Mouse (Mus musculus) thymus, adult 18-20 months (tissue): ENCODE data around the gene Msrb1.
A peak's percentile ranks its signal among the peaks of the same experiment; 100 is the strongest.
"Not testable (repeated sequence)": the region's sequence is repeated elsewhere in the genome, so short reads cannot be mapped to it uniquely, and the experiment has no call there.

Experiments used
- DNase-seq, 2 experiments: peaks; one replicate each; pipeline ENCODE4 v3.0.0; 2022; ENCODE audit warnings: mixed read lengths in 2 of 2

The Msrb1 gene

GRCm38 (mm10) chr17:24736330-24737051 is at the start of gene Msrb1:
Msrb1 (plus strand) TSS chr17:24736642.
- peak; percentile 93 to 97 for DNase-seq

DNA sequence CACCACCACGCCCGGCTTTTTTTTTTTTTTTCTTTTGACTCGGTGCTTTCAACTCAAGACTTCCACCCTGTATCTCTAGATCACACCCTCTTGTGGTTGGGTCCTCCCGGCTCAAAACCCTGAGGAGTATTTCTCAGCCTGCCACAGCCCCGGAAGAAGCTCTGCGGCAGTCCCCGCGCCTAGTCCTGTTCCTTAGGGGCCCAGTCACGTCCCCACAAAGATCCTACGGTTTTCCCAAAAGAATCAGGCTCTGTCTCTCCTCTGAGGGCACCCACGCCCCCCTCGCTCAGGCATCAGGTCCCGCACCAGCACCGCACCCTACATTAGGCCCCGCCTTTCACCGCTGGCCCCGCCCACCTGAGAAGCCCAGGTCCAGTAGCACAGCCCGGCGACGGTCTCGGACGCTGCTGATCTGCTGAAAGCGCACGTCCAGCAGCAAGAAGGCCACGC is 49.3 kb upstream of the Msrb1 start:
- peak; percentile 41 to 64 for DNase-seq

DNA sequence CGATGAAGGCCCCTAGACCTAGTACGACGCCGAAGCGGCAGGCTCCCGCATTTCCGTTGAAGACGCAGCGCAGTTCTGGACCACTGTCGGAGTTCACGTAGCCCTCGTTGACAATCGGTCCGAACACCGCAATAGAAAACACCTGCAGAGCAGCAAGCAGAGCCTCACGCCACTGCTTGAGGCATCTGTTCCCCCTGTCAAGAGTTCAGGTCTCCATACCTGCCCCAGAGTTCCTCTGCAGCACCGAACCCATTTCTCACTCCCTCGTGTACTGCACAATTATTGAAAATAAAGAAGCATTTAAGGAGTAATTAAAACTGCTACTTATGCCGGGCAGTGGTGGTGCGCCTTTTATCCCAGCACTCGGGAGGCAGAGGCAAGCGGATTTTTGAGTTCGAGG is 48.8 kb upstream of the Msrb1 start:
- no peak for DNase-seq

DNA sequence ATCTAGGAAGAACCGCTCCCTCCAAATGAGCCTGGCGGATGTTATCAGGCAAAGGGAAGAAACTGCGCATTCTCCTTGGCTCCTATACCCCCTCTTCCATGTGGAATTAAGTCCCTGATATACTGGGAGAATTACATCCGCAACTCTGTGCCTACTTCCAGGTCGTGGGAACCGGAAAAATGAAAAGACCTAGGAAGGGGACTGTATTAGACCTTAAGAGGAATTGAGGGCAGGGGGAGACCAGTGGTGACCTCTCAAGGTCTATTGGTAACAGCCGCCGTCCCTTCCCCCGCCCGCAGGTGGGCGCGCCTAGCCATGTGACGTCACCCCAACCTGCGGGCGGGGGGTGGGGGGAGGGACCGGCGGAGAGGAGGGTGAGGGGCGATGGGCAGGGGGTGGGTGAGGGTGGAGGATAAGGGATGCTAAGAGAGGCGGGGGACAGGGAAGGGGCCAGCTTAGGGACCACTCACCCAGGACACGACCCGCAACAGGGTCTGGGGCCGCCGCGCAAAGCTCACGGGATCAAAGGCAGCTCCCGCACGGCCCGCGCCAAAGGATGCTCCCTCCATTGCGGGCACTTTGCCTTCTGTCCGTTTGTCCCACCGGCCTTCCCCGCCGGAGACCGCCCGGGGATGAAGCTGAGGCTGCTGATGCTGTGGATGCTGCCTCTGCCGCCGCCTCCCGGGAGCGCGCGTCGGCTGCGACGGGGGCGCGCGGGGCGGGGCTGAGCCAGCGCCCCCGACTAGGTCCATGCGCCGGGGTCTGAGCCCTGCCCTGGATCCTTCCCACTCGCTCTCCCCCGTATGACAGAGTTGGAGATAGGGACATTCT is 47.0 kb upstream of the Msrb1 start, which contains the start of gene Syngr3:
Syngr3 (minus strand) TSS at position 705 of the 831 bp plus-strand sequence.
- peak in 1 of 2 experiments; percentile 4 for DNase-seq

GRCm38 (mm10) chr17:24692385-24692784 is 44.1 kb upstream of the Msrb1 start:
- DNase-seq: no peak

DNA sequence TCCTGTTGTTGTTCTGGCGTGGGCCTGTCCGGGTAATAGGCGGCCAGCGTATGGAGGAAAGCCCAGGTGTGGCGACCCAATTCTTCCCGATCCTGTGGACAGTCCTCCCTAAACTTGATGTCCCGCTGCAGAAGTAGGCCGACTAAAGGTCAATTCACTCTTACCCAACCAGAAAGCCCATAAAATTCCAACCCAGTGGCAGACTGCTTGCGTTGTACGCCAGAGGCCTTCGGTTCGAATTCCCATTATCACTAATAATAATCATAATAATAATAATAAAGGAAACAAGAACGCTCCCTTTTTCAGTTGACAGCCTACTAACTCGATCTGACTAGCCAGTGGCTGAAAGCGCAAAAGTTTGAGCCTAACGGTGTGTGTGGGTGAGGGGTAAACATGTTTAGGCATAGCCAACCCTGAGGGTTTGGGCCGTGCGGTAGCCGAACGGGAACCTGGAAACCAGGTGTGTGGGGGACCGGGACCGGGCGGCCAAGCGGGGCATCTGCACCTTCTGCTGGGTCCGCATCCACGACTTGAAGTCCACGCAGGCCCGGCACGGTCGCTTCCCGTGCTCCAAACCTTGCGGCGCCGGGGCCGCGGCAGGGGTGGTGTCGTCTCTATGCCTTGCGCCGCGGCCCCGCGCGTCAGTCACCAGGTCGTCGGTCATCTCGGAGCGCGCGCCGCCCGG is 41.0 kb upstream of the Msrb1 start:
- no peak for DNase-seq

GRCm38 (mm10) chr17:24696011-24696697 is 40.3 kb upstream of the Msrb1 start, which contains the start of the genes Gfer and Noxo1:
Gfer (minus strand) TSS chr17:24696156.
Noxo1 (plus strand) TSS chr17:24696234.
- peak; percentile 75 to 77 for DNase-seq

GRCm38 (mm10) chr17:24697985-24698384 is 38.5 kb upstream of the Msrb1 start:
- peak in 1 of 2 experiments; percentile 23 for DNase-seq

GRCm38 (mm10) chr17:24698715-24699114 is 37.7 kb upstream of the Msrb1 start:
- peak in 1 of 2 experiments; percentile 2 for DNase-seq

GRCm38 (mm10) chr17:24699473-24699872 is 37.0 kb upstream of the Msrb1 start:
- DNase-seq: peak in 1 of 2 experiments; percentile 3

DNA sequence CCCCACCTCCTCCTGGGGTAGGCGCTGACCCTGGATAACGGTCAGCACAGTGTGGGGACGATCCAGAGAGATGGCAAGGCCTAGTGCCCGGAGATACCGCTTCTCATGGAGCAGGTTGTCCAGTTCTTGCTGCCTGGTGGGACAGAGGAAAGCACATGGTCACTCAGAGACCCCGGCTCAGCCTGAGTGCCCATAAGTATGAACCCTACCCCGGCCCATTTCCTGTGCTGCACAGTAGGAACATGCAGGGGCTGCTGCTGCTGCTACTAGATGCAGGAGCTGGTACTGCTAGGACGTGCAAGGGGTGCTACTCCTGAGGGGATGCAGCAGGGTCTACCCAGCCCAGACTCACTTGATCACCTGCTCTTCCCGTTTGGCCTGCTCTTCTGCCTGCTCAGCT is 35.2 kb upstream of the Msrb1 start:
- DNase-seq: no peak

- DNase-seq: no peak
These were observed 30.6 kb upstream of the Msrb1 start for GRCm38 (mm10) chr17:24705821-24706220.

DNA sequence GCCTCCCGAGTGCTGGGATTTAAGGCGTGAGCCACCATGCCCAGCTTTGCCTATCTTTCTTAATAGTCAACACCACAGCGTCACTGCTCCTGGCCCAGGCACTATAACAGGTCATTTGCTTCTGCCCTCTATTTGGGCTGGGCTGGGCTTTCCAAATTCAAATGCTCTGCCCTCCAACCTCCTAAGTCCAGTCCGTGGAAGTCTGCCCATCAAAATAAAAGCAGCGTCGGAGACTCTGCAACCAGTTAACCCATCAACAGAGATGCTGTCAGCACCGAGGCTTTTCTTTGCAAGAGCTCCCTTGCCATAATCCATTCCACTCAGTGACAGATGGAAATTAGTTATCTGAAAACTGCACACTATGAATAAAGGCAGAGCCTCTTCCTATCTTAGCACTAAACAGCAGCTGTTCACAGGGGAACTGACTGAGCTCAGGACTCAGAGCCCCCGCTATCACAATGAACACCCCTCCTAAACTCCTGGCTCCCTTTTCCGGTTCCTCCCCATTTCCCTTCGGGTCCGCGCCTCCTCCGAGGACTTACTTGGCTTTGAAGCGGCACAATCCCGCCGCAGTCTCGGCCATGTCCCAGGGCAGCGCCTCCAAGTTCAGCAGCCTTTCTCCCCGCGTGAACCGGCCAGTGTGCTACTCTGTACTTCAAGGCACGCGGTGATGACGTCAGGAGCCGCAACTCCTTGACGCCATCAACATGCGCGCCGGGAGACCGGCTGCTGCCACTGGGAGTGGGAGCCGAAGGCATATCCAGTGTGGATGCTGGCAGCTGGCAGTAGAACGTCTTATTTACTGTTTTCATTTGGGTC is 29.3 kb upstream of the Msrb1 start, which contains the start of gene Tbl3:
Tbl3 (minus strand) TSS at position 679 of the 819 bp plus-strand sequence.
- DNase-seq: peak; percentile 77 to 84

DNA sequence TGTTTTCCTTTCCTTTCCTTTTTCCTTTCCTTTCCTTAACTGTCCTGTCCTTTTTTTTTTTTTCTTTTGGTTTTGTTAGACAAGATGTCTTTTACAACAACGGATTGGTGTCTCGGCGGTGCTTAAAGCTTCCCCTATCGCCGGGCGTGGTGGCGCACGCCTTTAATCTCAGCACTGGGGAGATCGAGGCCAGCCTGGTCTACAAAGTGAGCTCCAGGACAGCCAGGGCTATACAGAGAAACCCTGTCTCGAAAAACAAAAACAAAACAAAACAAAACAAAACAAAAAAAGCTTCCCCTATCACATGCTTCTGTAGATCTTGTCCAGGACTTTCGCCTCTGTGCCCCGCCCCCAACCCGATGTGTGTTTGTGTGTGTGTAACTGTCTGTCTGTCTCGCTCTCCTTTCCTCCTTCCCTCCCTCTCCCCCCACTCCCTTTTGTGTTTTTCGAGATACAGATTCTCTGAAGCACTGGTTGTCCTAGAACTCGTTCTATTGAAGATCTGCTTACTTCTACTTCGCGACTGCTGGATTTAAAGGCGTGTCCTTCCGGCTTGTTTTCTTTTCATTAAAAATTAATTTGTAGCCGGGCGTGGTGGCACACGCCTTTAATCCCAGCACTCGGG is 28.5 kb upstream of the Msrb1 start:
- DNase-seq: no peak

GRCm38 (mm10) chr17:24708646-24709045 is 27.8 kb upstream of the Msrb1 start:
- no peak for DNase-seq

DNA sequence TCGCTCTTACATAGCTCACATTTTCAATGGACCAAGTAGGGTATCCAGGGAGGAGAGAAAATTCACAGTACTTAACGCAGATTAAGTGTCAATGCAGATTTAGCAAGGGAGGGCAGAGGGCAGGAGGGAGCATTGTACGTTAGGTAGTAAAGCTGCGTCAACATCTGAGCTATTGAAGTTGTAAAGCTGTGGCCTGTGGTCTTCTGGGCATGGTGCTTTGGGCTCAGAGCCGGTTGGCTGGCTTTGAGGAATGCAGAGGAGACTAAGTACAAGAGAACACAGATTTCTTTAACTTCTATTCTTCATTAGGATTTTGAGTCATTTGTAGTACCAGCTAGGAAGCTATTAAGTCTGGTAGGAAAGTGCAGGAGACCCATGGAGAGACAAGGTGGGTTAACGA is 20.9 kb upstream of the Msrb1 start:
- no peak for DNase-seq

GRCm38 (mm10) chr17:24716166-24716682 is 20.2 kb upstream of the Msrb1 start:
- DNase-seq: no peak

- DNase-seq: no peak
These were observed 18.5 kb upstream of the Msrb1 start, which contains the start of the genes Rnf151 and Rps2 for GRCm38 (mm10) chr17:24717943-24718342. Rnf151 (minus strand) TSS chr17:24718063. Rps2 (plus strand) TSS chr17:24718116.

- not testable (repeated sequence) for DNase-seq
These were observed 17.5 kb upstream of the Msrb1 start for GRCm38 (mm10) chr17:24718938-24719337.

GRCm38 (mm10) chr17:24719494-24720222 is 16.8 kb upstream of the Msrb1 start:
- DNase-seq: peak; percentile 96 to 97
